Mouse (Mus musculus) embryonic facial prominence, embryonic 13.5 days (tissue): ENCODE results near the gene Apeh. TPM values are rescaled to one million over a fixed set of nuclear protein-coding genes. Genes with fewer than 3 reads are reported as not detected.

Source experiments
- ATAC-seq: fragments of 200-750 bp; cut with Nextera tagmentation; 2 replicates; pipeline ENCODE4 v1.8.0; 2017; ENCODE audit warnings: low read depth; ENCODE audit not compliant: insufficient number of reproducible peaks, insufficient read depth, low FRiP score, low TSS enrichment
- H3K27ac ChIP-seq: fragments of 300-500 bp; sonication (generic); 2 replicates; pipeline ENCODE4 v1.5.1; 2015; ENCODE audit warnings: moderate library complexity, mild to moderate bottlenecking, inconsistent platforms
- H3K27me3 ChIP-seq: fragments of 300-500 bp; sonication (generic); 2 replicates; pipeline ENCODE4 v1.6.1; 2015; ENCODE audit warnings: mild to moderate bottlenecking, inconsistent platforms
- H3K36me3 ChIP-seq: fragments of 300-500 bp; sonication (generic); 2 replicates; pipeline ENCODE4 v1.6.1; 2015; ENCODE audit warnings: mild to moderate bottlenecking, inconsistent platforms
- H3K4me1 ChIP-seq: fragments of 300-500 bp; sonication (generic); 2 replicates; pipeline ENCODE4 v1.6.1; 2015; ENCODE audit warnings: inconsistent platforms
- H3K4me2 ChIP-seq: fragments of 300-500 bp; sonication (generic); 2 replicates; pipeline ENCODE4 v1.6.1; 2015; ENCODE audit warnings: moderate library complexity, mild to moderate bottlenecking, inconsistent platforms
- H3K4me3 ChIP-seq: fragments of 300-500 bp; sonication (generic); 2 replicates; pipeline ENCODE4 v1.5.1; 2015; ENCODE audit warnings: mild to moderate bottlenecking, inconsistent platforms
- H3K9ac ChIP-seq: fragments of 300-500 bp; sonication (generic); 2 replicates; pipeline ENCODE4 v1.6.1; 2015; ENCODE audit warnings: mild to moderate bottlenecking, inconsistent platforms
- H3K9me3 ChIP-seq: fragments of 300-500 bp; sonication (generic); 2 replicates; pipeline ENCODE4 v1.6.1; 2016; ENCODE audit warnings: inconsistent platforms
- WGBS: fragments of 180-500 bp; shearing (Covaris S2); methylation state at CpG from one replicate; pipeline ENCODE4 v1.1.7; 2015; ENCODE audit warnings: mixed read lengths; 5-methylcytosine and 5-hydroxymethylcytosine counted together
- polyA plus RNA-seq: library from polyadenylated mRNA; unstranded; fragments of >200 nt; fragmentation: Nextera tagmentation; extraction: Ambion mirVana; gene quantifications from 2 replicates; pipeline ENCODE4 v1.2.1, GENCODE M21; 2015

Apeh gene
- polyA plus RNA-seq, 1 experiment from 2014 or later = 40.8 TPM

GRCm38 (mm10) chr9:108072481-108072924 is 21.9 kb downstream of the Apeh start:
- H3K4me1 ChIP-seq = 0 out of 2 replicates have a peak, but pooled peaks cover 3% of the 10 kb centered on the region
- no peaks in the 10 kb centered on the region for H3K9me3 ChIP-seq
- H3K27ac ChIP-seq = no peak overlapping the region
- H3K36me3 ChIP-seq = peaks cover 32% of the 10 kb centered on the region
- H3K27me3 ChIP-seq = no peaks in the 10 kb centered on the region
- 75% methylated on average over 9 of the region's 9 CpGs for WGBS
- H3K4me3 ChIP-seq = no peak overlapping the region
- no peak for ATAC-seq
- H3K4me2 ChIP-seq = no peak overlapping the region
- no peak overlapping the region for H3K9ac ChIP-seq

GRCm38 (mm10) chr9:108071801-108072200 is 22.6 kb downstream of the Apeh start:
- Histone ChIP-seq H3K9ac (no peak overlapping the region), H3K36me3 (peaks cover 33% of the 10 kb centered on the region), H3K4me2 (no peak overlapping the region), H3K9me3 (no peaks in the 10 kb centered on the region), H3K27me3 (no peaks in the 10 kb centered on the region), H3K4me3 (no peak overlapping the region), H3K4me1 (0 out of 2 replicates have a peak, but pooled peaks cover 3% of the 10 kb centered on the region), H3K27ac (no peak overlapping the region)
- ATAC-seq = no peak
- 85% methylated on average over 4 of the region's 4 CpGs for WGBS

- no peak for ATAC-seq
- Histone ChIP-seq H3K36me3 (peaks cover 53% of the 10 kb centered on the region), H3K9me3 (no peaks in the 10 kb centered on the region), H3K4me2 (no peak overlapping the region), H3K27ac (no peak overlapping the region), H3K4me3 (no peak overlapping the region), H3K4me1 (0 out of 2 replicates have a peak, but pooled peaks cover 3% of the 10 kb centered on the region), H3K27me3 (no peaks in the 10 kb centered on the region), H3K9ac (no peak overlapping the region)
- 88% methylated on average over 7 of the region's 7 CpGs for WGBS
Observed at GRCm38 (mm10) chr9:108069529-108069928, 24.9 kb downstream of the Apeh start.

GRCm38 (mm10) chr9:108069007-108069406 is 25.4 kb downstream of the Apeh start:
- Histone ChIP-seq H3K9me3 (no peaks in the 10 kb centered on the region), H3K36me3 (peaks cover 59% of the 10 kb centered on the region), H3K4me3 (no peak overlapping the region), H3K4me1 (0 out of 2 replicates have a peak, but pooled peaks cover 3% of the 10 kb centered on the region), H3K4me2 (no peak overlapping the region), H3K9ac (no peak overlapping the region), H3K27ac (no peak overlapping the region), H3K27me3 (no peaks in the 10 kb centered on the region)
- WGBS = 89% methylated on average over 9 of the region's 9 CpGs
- ATAC-seq = no peak

- no peak for ATAC-seq
- no peaks in the 10 kb centered on the region for H3K27me3 ChIP-seq
- no peaks in the 10 kb centered on the region for H3K9me3 ChIP-seq
- peak overlapping the region; percentile 22; the same call in 1 of the 2 replicates for H3K27ac ChIP-seq
- no peak overlapping the region for H3K9ac ChIP-seq
- H3K4me3 ChIP-seq = no peak overlapping the region
- no peak overlapping the region for H3K4me2 ChIP-seq
- 0 out of 2 replicates have a peak, but pooled peaks cover 3% of the 10 kb centered on the region for H3K4me1 ChIP-seq
- WGBS = 14% methylated on average over 8 of the region's 8 CpGs
- peaks cover 70% of the 10 kb centered on the region for H3K36me3 ChIP-seq
Observed at GRCm38 (mm10) chr9:108067900-108068299, 26.5 kb downstream of the Apeh start.

- H3K36me3 ChIP-seq = peaks cover 77% of the 10 kb centered on the region
- no peaks in the 10 kb centered on the region for H3K9me3 ChIP-seq
- H3K27me3 ChIP-seq = no peaks in the 10 kb centered on the region
- H3K4me2 ChIP-seq = no peak overlapping the region
- H3K27ac ChIP-seq = no peak overlapping the region
- ATAC-seq = no peak
- H3K4me1 ChIP-seq = 0 out of 2 replicates have a peak, but pooled peaks cover 3% of the 10 kb centered on the region
- H3K4me3 ChIP-seq = no peak overlapping the region
- no peak overlapping the region for H3K9ac ChIP-seq
- 87% methylated on average over 7 of the region's 7 CpGs for WGBS
Observed at GRCm38 (mm10) chr9:108067199-108067598, 27.2 kb downstream of the Apeh start.

- 43% methylated on average over 5 of the region's 5 CpGs for WGBS
- Histone ChIP-seq H3K4me2 (no peak overlapping the region), H3K36me3 (peaks cover 77% of the 10 kb centered on the region), H3K27me3 (no peaks in the 10 kb centered on the region), H3K27ac (no peak overlapping the region), H3K4me1 (0 out of 2 replicates have a peak, but pooled peaks cover 3% of the 10 kb centered on the region), H3K9ac (no peak overlapping the region), H3K9me3 (no peaks in the 10 kb centered on the region), H3K4me3 (no peak overlapping the region)
- ATAC-seq = no peak
Observed at GRCm38 (mm10) chr9:108065491-108066011, 28.9 kb downstream of the Apeh start.

GRCm38 (mm10) chr9:108063361-108063760 is 31.0 kb downstream of the Apeh start:
- Histone ChIP-seq H3K4me3 (no peak overlapping the region), H3K27me3 (no peaks in the 10 kb centered on the region), H3K27ac (no peak overlapping the region), H3K9me3 (no peaks in the 10 kb centered on the region), H3K4me2 (no peak overlapping the region), H3K9ac (0 out of 2 replicates have a peak overlapping the region, but pooled peaks have one; percentile 16), H3K4me1 (0 out of 2 replicates have a peak, but pooled peaks cover 3% of the 10 kb centered on the region), H3K36me3 (peaks cover 80% of the 10 kb centered on the region)
- ATAC-seq = no peak
- WGBS = 88% methylated on average over 12 of the region's 12 CpGs

- Histone ChIP-seq H3K9ac (no peak overlapping the region), H3K36me3 (peaks cover 89% of the 10 kb centered on the region), H3K9me3 (no peaks in the 10 kb centered on the region), H3K4me1 (no peaks in the 10 kb centered on the region), H3K27ac (no peak overlapping the region), H3K4me3 (no peak overlapping the region), H3K27me3 (no peaks in the 10 kb centered on the region), H3K4me2 (no peak overlapping the region)
- no peak for ATAC-seq
- WGBS = 91% methylated on average over 3 of the region's 3 CpGs
Observed at GRCm38 (mm10) chr9:108062142-108062541, 32.3 kb downstream of the Apeh start.

- Histone ChIP-seq H3K27ac (no peak overlapping the region), H3K9me3 (no peaks in the 10 kb centered on the region), H3K4me2 (no peak overlapping the region), H3K9ac (no peak overlapping the region), H3K27me3 (no peaks in the 10 kb centered on the region), H3K4me3 (no peak overlapping the region), H3K36me3 (peaks cover 93% of the 10 kb centered on the region), H3K4me1 (peaks cover 3% of the 10 kb centered on the region; the same call in 1 of the 2 replicates)
- 94% methylated on average over 9 of the region's 9 CpGs for WGBS
- ATAC-seq = no peak
Observed at GRCm38 (mm10) chr9:108058291-108058690, 36.1 kb downstream of the Apeh start.

GRCm38 (mm10) chr9:108057262-108057562 is 37.2 kb downstream of the Apeh start:
- 86% methylated on average over 5 of the region's 5 CpGs for WGBS
- H3K9ac ChIP-seq = 0 out of 2 replicates have a peak overlapping the region, but pooled peaks have one; percentile 16
- H3K27ac ChIP-seq = no peak overlapping the region
- H3K4me3 ChIP-seq = no peak overlapping the region
- H3K4me2 ChIP-seq = no peak overlapping the region
- H3K9me3 ChIP-seq = no peaks in the 10 kb centered on the region
- H3K27me3 ChIP-seq = no peaks in the 10 kb centered on the region
- no peak for ATAC-seq
- H3K4me1 ChIP-seq = peaks cover 14% of the 10 kb centered on the region
- H3K36me3 ChIP-seq = peaks cover 88% of the 10 kb centered on the region
